Mouse (Mus musculus) megakaryocyte, embryonic 14.5 days (primary cell): Measurements from ENCODE around the gene Med22. TPM values are rescaled to one million over a fixed set of nuclear protein-coding genes. Genes with fewer than 3 reads are reported as not detected.
"Not testable (repeated sequence)": the region's sequence is repeated elsewhere in the genome, so short reads cannot be mapped to it uniquely, and the experiment has no call there.

ENCODE experiments used
- H3K27me3 ChIP-seq: replicated peaks from 2 replicates; pipeline ENCODE3; 2012; ENCODE audit warnings: inconsistent platforms
- H3K36me3 ChIP-seq: replicated peaks from 2 replicates; pipeline ENCODE3; 2012; ENCODE audit warnings: low read length, inconsistent platforms, mixed read lengths
- H3K4me1 ChIP-seq: 2 replicates; pipeline ENCODE4 v1.6.1; 2012; ENCODE audit warnings: inconsistent platforms
- H3K4me3 ChIP-seq: replicated peaks from 2 replicates; pipeline ENCODE3; 2012; ENCODE audit warnings: moderate library complexity, mild to moderate bottlenecking, inconsistent platforms
- H3K9me3 ChIP-seq: 2 replicates; pipeline ENCODE4 v1.6.1; 2012; ENCODE audit warnings: inconsistent platforms
- FLI1 ChIP-seq: IDR thresholded peaks from 2 replicates; pipeline ENCODE4 v1.6.1; 2012; ENCODE audit warnings: low read length, inconsistent platforms, mixed read lengths
- GATA1 ChIP-seq: IDR thresholded peaks from 3 replicates; pipeline ENCODE4 v1.6.1; 2012; ENCODE audit warnings: mixed read lengths, low read length, inconsistent platforms, borderline replicate concordance
- polyA plus RNA-seq: library from polyadenylated mRNA; stranded (reverse); fragments of >175 nt; gene quantifications from 2 replicates; pipeline ENCODE4 v1.2.3, GENCODE M21; 2012; ENCODE audit warnings: low replicate concordance; ENCODE audit not compliant: insufficient read depth

Med22 gene
- polyA plus RNA-seq, 1 experiment = 29.1 TPM

GRCm38 (mm10) chr2:26908710-26909386, 1.6 kb downstream of the Med22 start:
- H3K9me3 ChIP-seq = no peaks in the 10 kb centered on the region
- H3K36me3 ChIP-seq = peaks cover 73% of the 10 kb centered on the region
- peak overlapping the region; percentile 100 for H3K4me3 ChIP-seq
- peaks cover 87% of the 10 kb centered on the region for H3K4me1 ChIP-seq
- TF ChIP-seq GATA1 = no peak
- no peak for TF ChIP-seq FLI1
- H3K27me3 ChIP-seq = no peaks in the 10 kb centered on the region

- TF ChIP-seq FLI1 (no peak), GATA1 (no peak)
These were observed 3.4 kb downstream of the Med22 start for GRCm38 (mm10) chr2:26907109-26907508.

GRCm38 (mm10) chr2:26906431-26906830, 4.0 kb downstream of the Med22 start:
- H3K9me3 ChIP-seq = no peaks in the 10 kb centered on the region
- no peak overlapping the region for H3K4me3 ChIP-seq
- peaks cover 85% of the 10 kb centered on the region for H3K4me1 ChIP-seq
- TF ChIP-seq GATA1 (no peak), FLI1 (no peak)
- peaks cover 49% of the 10 kb centered on the region for H3K36me3 ChIP-seq
- H3K27me3 ChIP-seq = no peaks in the 10 kb centered on the region

More at GRCm38 (mm10) chr2:26907109-26907508, 3.4 kb downstream of the Med22 start:
- Histone ChIP-seq H3K36me3 (peaks cover 56% of the 10 kb centered on the region), H3K4me1 (peaks cover 85% of the 10 kb centered on the region), H3K27me3 (no peaks in the 10 kb centered on the region), H3K4me3 (no peak overlapping the region), H3K9me3 (no peaks in the 10 kb centered on the region)

GRCm38 (mm10) chr2:26905936-26906335, 4.5 kb downstream of the Med22 start:
- no peaks in the 10 kb centered on the region for H3K9me3 ChIP-seq
- no peak for TF ChIP-seq GATA1
- no peak for TF ChIP-seq FLI1
- H3K4me3 ChIP-seq = no peak overlapping the region
- no peaks in the 10 kb centered on the region for H3K27me3 ChIP-seq
- peaks cover 86% of the 10 kb centered on the region for H3K4me1 ChIP-seq
- peaks cover 45% of the 10 kb centered on the region for H3K36me3 ChIP-seq

- Histone ChIP-seq H3K4me3 (peak overlapping the region; percentile 96), H3K9me3 (no peaks in the 10 kb centered on the region), H3K4me1 (peaks cover 82% of the 10 kb centered on the region), H3K27me3 (no peaks in the 10 kb centered on the region), H3K36me3 (peaks cover 63% of the 10 kb centered on the region)
- TF ChIP-seq FLI1 (no peak), GATA1 (no peak)
These were observed 7.2 kb downstream of the Med22 start for GRCm38 (mm10) chr2:26903311-26903710.

- TF ChIP-seq GATA1 (no peak), FLI1 (peak; percentile 75; the same call in 1 of the 2 replicates)
- Histone ChIP-seq H3K9me3 (no peaks in the 10 kb centered on the region), H3K4me3 (peak within 1 kb of the TSS; percentile 96), H3K27me3 (no peaks in the 10 kb centered on the region), H3K4me1 (peaks cover 75% of the 10 kb centered on the region), H3K36me3 (peaks cover 63% of the 10 kb centered on the region)
These were observed 7.8 kb downstream of the Med22 start, which contains the start of gene Surf6 for GRCm38 (mm10) chr2:26902467-26903220. Gene Surf6, minus strand, starts transcription at chr2:26902879.

GRCm38 (mm10) chr2:26901834-26902400, 8.6 kb downstream of the Med22 start:
- no peaks in the 10 kb centered on the region for H3K27me3 ChIP-seq
- peak overlapping the region; percentile 96 for H3K4me3 ChIP-seq
- TF ChIP-seq GATA1 (no peak), FLI1 (no peak)
- H3K36me3 ChIP-seq = peaks cover 63% of the 10 kb centered on the region
- H3K4me1 ChIP-seq = peaks cover 68% of the 10 kb centered on the region
- no peaks in the 10 kb centered on the region for H3K9me3 ChIP-seq

- H3K4me1 ChIP-seq = peaks cover 56% of the 10 kb centered on the region
- H3K36me3 ChIP-seq = peaks cover 62% of the 10 kb centered on the region
- peak overlapping the region; percentile 14 for H3K4me3 ChIP-seq
- no peaks in the 10 kb centered on the region for H3K9me3 ChIP-seq
- no peaks in the 10 kb centered on the region for H3K27me3 ChIP-seq
- TF ChIP-seq FLI1 = no peak
- TF ChIP-seq GATA1 = no peak
These were observed 9.7 kb downstream of the Med22 start for GRCm38 (mm10) chr2:26900731-26901130.

- H3K36me3 ChIP-seq = peaks cover 92% of the 10 kb centered on the region
- TF ChIP-seq GATA1 (no peak), FLI1 (no peak)
- no peaks in the 10 kb centered on the region for H3K9me3 ChIP-seq
- H3K27me3 ChIP-seq = no peaks in the 10 kb centered on the region
- no peak overlapping the region for H3K4me3 ChIP-seq
- peaks cover 20% of the 10 kb centered on the region for H3K4me1 ChIP-seq
These were observed 14.6 kb downstream of the Med22 start for GRCm38 (mm10) chr2:26895898-26896297.

GRCm38 (mm10) chr2:26886170-26886569, 24.3 kb downstream of the Med22 start:
- H3K9me3 ChIP-seq, H3K4me1 ChIP-seq, H3K4me3 ChIP-seq, H3K27me3 ChIP-seq: not testable (repeated sequence)
- peaks cover 35% of the 10 kb centered on the region for H3K36me3 ChIP-seq

- peaks cover 28% of the 10 kb centered on the region for H3K36me3 ChIP-seq
These were observed 24.9 kb downstream of the Med22 start for GRCm38 (mm10) chr2:26885541-26885940.

More at GRCm38 (mm10) chr2:26885541-26885940, 24.9 kb downstream of the Med22 start:
- H3K4me1 ChIP-seq, H3K9me3 ChIP-seq, H3K4me3 ChIP-seq, H3K27me3 ChIP-seq: not testable (repeated sequence)
